Mouse (Mus musculus): ENCODE data around the gene Mki67. TPM values are rescaled to one million over a fixed set of nuclear protein-coding genes. Genes with fewer than 3 reads are reported as not detected.
A peak's percentile ranks its signal among the peaks of the same experiment; 100 is the strongest.

Gene Mki67
- polyA plus RNA-seq, 1 experiment from 2014 or later = 7.2 TPM

GRCm38 (mm10) chr7:135722011-135722838 lies 6.1 kb upstream of the Mki67 start:
- H3K27ac ChIP-seq = no peak overlapping the region
- ATAC-seq (ENCODE audit: low FRiP score) (no peak), DNase-seq (ENCODE audit: low spot score) (no peak)
- H3K27me3 ChIP-seq (ENCODE audit: control insufficient read depth, insufficient read depth, low read length) = no peaks in the 10 kb centered on the region
- H3K9me3 ChIP-seq (ENCODE audit: control insufficient read depth, low read length) = no peaks in the 10 kb centered on the region
- no peak overlapping the region for H3K4me3 ChIP-seq (replicated peaks; ENCODE audit: low read length)
- H3K36me3 ChIP-seq (replicated peaks; ENCODE audit: control insufficient read depth, insufficient read depth) = no peaks in the 10 kb centered on the region
- no peak overlapping the region for H3K9ac ChIP-seq
- no peaks in the 10 kb centered on the region for H3K4me1 ChIP-seq (replicated peaks; ENCODE audit: control insufficient read depth, insufficient read depth, low read length)
- no peak overlapping the region for H3K4me2 ChIP-seq (replicated peaks)
- 80% methylated on average over 6 of the region's 6 CpGs for WGBS

- H3K36me3 ChIP-seq (replicated peaks; ENCODE audit: control insufficient read depth, insufficient read depth) = no peaks in the 10 kb centered on the region
- H3K4me3 ChIP-seq (replicated peaks; ENCODE audit: low read length) = no peak overlapping the region
- no peak overlapping the region for H3K27ac ChIP-seq
- no peaks in the 10 kb centered on the region for H3K4me1 ChIP-seq (replicated peaks; ENCODE audit: control insufficient read depth, insufficient read depth, low read length)
- no peak overlapping the region for H3K9ac ChIP-seq
- H3K9me3 ChIP-seq (ENCODE audit: control insufficient read depth, low read length) = no peaks in the 10 kb centered on the region
- ATAC-seq (ENCODE audit: low FRiP score) (no peak), DNase-seq (ENCODE audit: low spot score) (no peak)
- WGBS = 74% methylated on average over 7 of the region's 7 CpGs
- H3K27me3 ChIP-seq (ENCODE audit: control insufficient read depth, insufficient read depth, low read length) = no peaks in the 10 kb centered on the region
- H3K4me2 ChIP-seq (replicated peaks) = no peak overlapping the region
Measured at GRCm38 (mm10) chr7:135721436-135721992, 5.4 kb upstream of the Mki67 start.

GRCm38 (mm10) chr7:135716968-135717557 lies 902 bp upstream of the Mki67 start:
- WGBS = 70% methylated on average over 7 of the region's 7 CpGs
- H3K9ac ChIP-seq = no peak overlapping the region
- peak overlapping the region; percentile 70 for H3K4me3 ChIP-seq (replicated peaks; ENCODE audit: low read length)
- no peak overlapping the region for H3K27ac ChIP-seq
- no peaks in the 10 kb centered on the region for H3K36me3 ChIP-seq (replicated peaks; ENCODE audit: control insufficient read depth, insufficient read depth)
- no peaks in the 10 kb centered on the region for H3K27me3 ChIP-seq (ENCODE audit: control insufficient read depth, insufficient read depth, low read length)
- H3K4me1 ChIP-seq (replicated peaks; ENCODE audit: control insufficient read depth, insufficient read depth, low read length) = peaks cover 9% of the 10 kb centered on the region; the same call in 1 of the 2 replicates
- no peak for ATAC-seq (ENCODE audit: low FRiP score)
- DNase-seq (ENCODE audit: low spot score) = no peak
- H3K4me2 ChIP-seq (replicated peaks) = peak overlapping the region; percentile 98
- no peaks in the 10 kb centered on the region for H3K9me3 ChIP-seq (ENCODE audit: control insufficient read depth, low read length)

- H3K27me3 ChIP-seq (ENCODE audit: control insufficient read depth, insufficient read depth, low read length) = no peaks in the 10 kb centered on the region
- under 1% methylated on average over 24 of the region's 28 CpGs for WGBS
- no peak overlapping the region for H3K27ac ChIP-seq
- H3K9me3 ChIP-seq (ENCODE audit: control insufficient read depth, low read length) = no peaks in the 10 kb centered on the region
- ATAC-seq (ENCODE audit: low FRiP score) = peak; percentile 98
- H3K4me2 ChIP-seq (replicated peaks) = peak overlapping the region; percentile 98
- DNase-seq (ENCODE audit: low spot score) = peak; percentile 93
- H3K9ac ChIP-seq = 0 out of 2 replicates have a peak overlapping the region, but pooled peaks have one; percentile 54
- peak overlapping the region; percentile 70 for H3K4me3 ChIP-seq (replicated peaks; ENCODE audit: low read length)
- H3K36me3 ChIP-seq (replicated peaks; ENCODE audit: control insufficient read depth, insufficient read depth) = no peaks in the 10 kb centered on the region
- peaks cover 9% of the 10 kb centered on the region; the same call in 1 of the 2 replicates for H3K4me1 ChIP-seq (replicated peaks; ENCODE audit: control insufficient read depth, insufficient read depth, low read length)
Measured at GRCm38 (mm10) chr7:135716445-135716877, 300 bp upstream of the Mki67 start.

GRCm38 (mm10) chr7:135715166-135715565 lies 995 bp downstream of the Mki67 start:
- H3K9ac ChIP-seq = peak overlapping the region; percentile 54; the same call in 1 of the 2 replicates
- 4% methylated on average over 7 of the region's 7 CpGs for WGBS
- no peaks in the 10 kb centered on the region for H3K9me3 ChIP-seq (ENCODE audit: control insufficient read depth, low read length)
- H3K4me2 ChIP-seq (replicated peaks) = peak overlapping the region; percentile 98
- H3K27ac ChIP-seq = no peak overlapping the region
- H3K4me3 ChIP-seq (replicated peaks; ENCODE audit: low read length) = peak overlapping the region; percentile 70
- H3K36me3 ChIP-seq (replicated peaks; ENCODE audit: control insufficient read depth, insufficient read depth) = no peaks in the 10 kb centered on the region
- ATAC-seq (ENCODE audit: low FRiP score) (no peak), DNase-seq (ENCODE audit: low spot score) (no peak)
- no peaks in the 10 kb centered on the region for H3K27me3 ChIP-seq (ENCODE audit: control insufficient read depth, insufficient read depth, low read length)
- peaks cover 9% of the 10 kb centered on the region; the same call in 1 of the 2 replicates for H3K4me1 ChIP-seq (replicated peaks; ENCODE audit: control insufficient read depth, insufficient read depth, low read length)

GRCm38 (mm10) chr7:135713326-135713725 lies 2.8 kb downstream of the Mki67 start:
- H3K9ac ChIP-seq = no peak overlapping the region
- H3K4me3 ChIP-seq (replicated peaks; ENCODE audit: low read length) = no peak overlapping the region
- peak overlapping the region; percentile 27 for H3K4me2 ChIP-seq (replicated peaks)

GRCm38 (mm10) chr7:135712534-135712933 lies 3.6 kb downstream of the Mki67 start:
- ATAC-seq (ENCODE audit: low FRiP score) (no peak), DNase-seq (ENCODE audit: low spot score) (no peak)
- Histone ChIP-seq H3K9ac (no peak overlapping the region), H3K36me3 (replicated peaks; ENCODE audit: control insufficient read depth, insufficient read depth) (no peaks in the 10 kb centered on the region), H3K27me3 (ENCODE audit: control insufficient read depth, insufficient read depth, low read length) (no peaks in the 10 kb centered on the region), H3K4me2 (replicated peaks) (no peak overlapping the region), H3K27ac (no peak overlapping the region), H3K9me3 (ENCODE audit: control insufficient read depth, low read length) (no peaks in the 10 kb centered on the region), H3K4me3 (replicated peaks; ENCODE audit: low read length) (no peak overlapping the region), H3K4me1 (replicated peaks; ENCODE audit: control insufficient read depth, insufficient read depth, low read length) (peaks cover 9% of the 10 kb centered on the region; the same call in 1 of the 2 replicates)
- WGBS = 96% methylated on average over 1 of the region's 1 CpGs

More at GRCm38 (mm10) chr7:135713326-135713725, 2.8 kb downstream of the Mki67 start:
- H3K36me3 ChIP-seq (replicated peaks; ENCODE audit: control insufficient read depth, insufficient read depth) = no peaks in the 10 kb centered on the region
- no peak overlapping the region for H3K27ac ChIP-seq
- no peak for DNase-seq (ENCODE audit: low spot score)
- H3K4me1 ChIP-seq (replicated peaks; ENCODE audit: control insufficient read depth, insufficient read depth, low read length) = peaks cover 9% of the 10 kb centered on the region; the same call in 1 of the 2 replicates
- H3K27me3 ChIP-seq (ENCODE audit: control insufficient read depth, insufficient read depth, low read length) = no peaks in the 10 kb centered on the region
- H3K9me3 ChIP-seq (ENCODE audit: control insufficient read depth, low read length) = no peaks in the 10 kb centered on the region
- ATAC-seq (ENCODE audit: low FRiP score) = no peak
- WGBS = 74% methylated on average over 8 of the region's 8 CpGs

GRCm38 (mm10) chr7:135710702-135711101 lies 5.5 kb downstream of the Mki67 start:
- 79% methylated on average over 2 of the region's 2 CpGs for WGBS
- no peaks in the 10 kb centered on the region for H3K9me3 ChIP-seq (ENCODE audit: control insufficient read depth, low read length)
- H3K4me2 ChIP-seq (replicated peaks) = no peak overlapping the region
- H3K4me1 ChIP-seq (replicated peaks; ENCODE audit: control insufficient read depth, insufficient read depth, low read length) = peaks cover 7% of the 10 kb centered on the region; the same call in 1 of the 2 replicates
- no peaks in the 10 kb centered on the region for H3K36me3 ChIP-seq (replicated peaks; ENCODE audit: control insufficient read depth, insufficient read depth)
- no peak overlapping the region for H3K9ac ChIP-seq
- DNase-seq (ENCODE audit: low spot score) (no peak), ATAC-seq (ENCODE audit: low FRiP score) (no peak)
- H3K27me3 ChIP-seq (ENCODE audit: control insufficient read depth, insufficient read depth, low read length) = no peaks in the 10 kb centered on the region
- no peak overlapping the region for H3K27ac ChIP-seq
- H3K4me3 ChIP-seq (replicated peaks; ENCODE audit: low read length) = no peak overlapping the region

GRCm38 (mm10) chr7:135705753-135706152 lies 10.4 kb downstream of the Mki67 start:
- Histone ChIP-seq H3K9me3 (ENCODE audit: control insufficient read depth, low read length) (no peaks in the 10 kb centered on the region), H3K4me1 (replicated peaks; ENCODE audit: control insufficient read depth, insufficient read depth, low read length) (no peaks in the 10 kb centered on the region), H3K4me3 (replicated peaks; ENCODE audit: low read length) (no peak overlapping the region), H3K27me3 (ENCODE audit: control insufficient read depth, insufficient read depth, low read length) (no peaks in the 10 kb centered on the region), H3K9ac (no peak overlapping the region), H3K4me2 (replicated peaks) (no peak overlapping the region), H3K36me3 (replicated peaks; ENCODE audit: control insufficient read depth, insufficient read depth) (no peaks in the 10 kb centered on the region), H3K27ac (no peak overlapping the region)
- 94% methylated on average over 6 of the region's 6 CpGs for WGBS
- ATAC-seq (ENCODE audit: low FRiP score) (no peak), DNase-seq (ENCODE audit: low spot score) (no peak)

Measured in hindbrain, embryonic 14.5 days (tissue).